Mouse (Mus musculus) hindbrain, embryonic 15.5 days (tissue): ENCODE measurements around the gene Pabpc6. TPM values are rescaled to one million over a fixed set of nuclear protein-coding genes. Genes with fewer than 3 reads are reported as not detected.

ENCODE experiments used
- ATAC-seq: fragments of 200-750 bp; cut with Nextera tagmentation; 2 replicates; pipeline ENCODE4 v1.8.0; 2017; ENCODE audit warnings: low read depth, moderate number of reproducible peaks, moderate TSS enrichment; ENCODE audit not compliant: low FRiP score
- H3K27ac ChIP-seq: fragments of 300-500 bp; sonication (generic); replicated peaks from 2 replicates; pipeline ENCODE4 v1.5.1; 2015; ENCODE audit warnings: mild to moderate bottlenecking, inconsistent platforms
- H3K27me3 ChIP-seq: fragments of 300-500 bp; sonication (generic); 2 replicates; pipeline ENCODE4 v1.6.1; 2015; ENCODE audit warnings: control low read depth, inconsistent platforms
- H3K36me3 ChIP-seq: fragments of 300-500 bp; sonication (generic); 2 replicates; pipeline ENCODE4 v1.6.1; 2015; ENCODE audit warnings: control low read depth, inconsistent platforms
- H3K4me1 ChIP-seq: fragments of 300-500 bp; sonication (generic); replicated peaks from 2 replicates; pipeline ENCODE4 v1.6.1; 2015; ENCODE audit warnings: control low read depth, inconsistent platforms
- H3K4me2 ChIP-seq: fragments of 300-500 bp; sonication (generic); 2 replicates; pipeline ENCODE4 v1.6.1; 2015; ENCODE audit warnings: moderate library complexity, mild to moderate bottlenecking, inconsistent platforms
- H3K4me3 ChIP-seq: fragments of 300-500 bp; sonication (generic); 2 replicates; pipeline ENCODE4 v1.5.1; 2015; ENCODE audit warnings: mild to moderate bottlenecking, inconsistent platforms
- H3K9ac ChIP-seq: fragments of 300-500 bp; sonication (generic); 2 replicates; pipeline ENCODE4 v1.6.1; 2015; ENCODE audit warnings: inconsistent platforms
- H3K9me3 ChIP-seq: fragments of 300-500 bp; sonication (generic); 2 replicates; pipeline ENCODE4 v1.6.1; 2016; ENCODE audit warnings: control low read depth, inconsistent platforms
- WGBS: fragments of 180-500 bp; shearing (Covaris S2); methylation state at CpG from one replicate; pipeline ENCODE4 v1.1.7; 2015; 5-methylcytosine and 5-hydroxymethylcytosine counted together
- polyA plus RNA-seq: library from polyadenylated mRNA; unstranded; fragments of >200 nt; fragmentation: Nextera tagmentation; extraction: Ambion mirVana; gene quantifications from 2 replicates; pipeline ENCODE4 v1.2.1, GENCODE M21; 2015

Gene Pabpc6
- polyA plus RNA-seq = not detected in 2 replicates

GRCm38 (mm10) chr17:9669283-9669905, at the start of gene Pabpc6:
Gene Pabpc6 (minus strand): TSS chr17:9669717.
- ATAC-seq = no peak

DNA sequence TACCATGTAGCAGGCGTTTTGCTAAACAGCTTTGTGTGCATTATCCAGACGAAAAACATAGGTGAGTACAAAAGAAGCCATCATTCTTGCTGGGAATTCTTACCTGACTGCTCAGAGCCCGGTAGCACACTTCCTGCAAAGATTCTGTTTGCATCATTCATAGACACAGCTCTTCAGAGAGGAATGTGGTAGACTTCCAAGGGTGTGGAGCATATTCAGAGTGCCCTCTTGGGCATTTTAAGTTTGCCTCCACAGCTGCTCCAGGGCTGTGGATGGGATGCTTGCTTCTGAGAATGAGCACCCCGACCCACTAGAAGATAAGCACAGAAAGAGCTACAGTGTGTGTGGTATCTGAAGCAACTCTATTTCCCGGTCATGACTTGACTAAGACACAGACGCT, 41.4 kb upstream of the Pabpc6 start:
- Histone ChIP-seq H3K36me3 (no peaks in the 10 kb centered on the region), H3K27me3 (no peaks in the 10 kb centered on the region), H3K4me3 (no peak overlapping the region), H3K4me2 (no peak overlapping the region), H3K4me1 (no peaks in the 10 kb centered on the region), H3K9ac (no peak overlapping the region), H3K9me3 (no peaks in the 10 kb centered on the region), H3K27ac (no peak overlapping the region)
- no peak for ATAC-seq
- WGBS = 89% methylated on average over 6 of the region's 6 CpGs

More at GRCm38 (mm10) chr17:9669283-9669905, at the start of gene Pabpc6:
- H3K4me2 ChIP-seq = no peak within 1 kb of the TSS
- no peaks in the 10 kb centered on the region for H3K27me3 ChIP-seq
- no peak within 1 kb of the TSS for H3K4me3 ChIP-seq
- no peaks in the 10 kb centered on the region for H3K9me3 ChIP-seq
- no peak within 1 kb of the TSS for H3K27ac ChIP-seq
- H3K36me3 ChIP-seq = no peaks in the 10 kb centered on the region
- H3K4me1 ChIP-seq = no peaks in the 10 kb centered on the region
- 96% methylated on average over 36 of the region's 36 CpGs for WGBS
- H3K9ac ChIP-seq = no peak within 1 kb of the TSS

DNA sequence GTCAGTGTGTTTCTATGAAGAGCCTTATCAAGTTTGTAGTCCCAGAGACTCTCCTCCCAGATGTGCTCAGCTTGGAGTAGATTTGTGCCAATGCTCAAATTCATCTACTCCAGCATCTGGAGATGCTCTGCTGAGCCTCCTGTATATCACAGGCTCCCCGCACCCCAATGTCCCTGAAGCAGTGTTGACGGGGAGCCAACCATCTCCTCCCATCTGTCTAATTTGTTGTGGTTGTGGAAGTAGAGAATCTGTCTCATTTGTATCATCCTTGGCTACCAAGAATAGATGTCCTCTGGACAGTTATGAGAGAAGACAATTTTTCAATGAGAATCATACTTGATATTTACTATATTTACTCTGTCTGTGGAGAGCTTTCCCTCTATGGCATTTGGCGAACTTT, 39.4 kb upstream of the Pabpc6 start:
- Histone ChIP-seq H3K27me3 (no peaks in the 10 kb centered on the region), H3K27ac (no peak overlapping the region), H3K9me3 (no peaks in the 10 kb centered on the region), H3K4me2 (no peak overlapping the region), H3K4me3 (no peak overlapping the region), H3K4me1 (no peaks in the 10 kb centered on the region), H3K9ac (no peak overlapping the region), H3K36me3 (no peaks in the 10 kb centered on the region)
- ATAC-seq = no peak
- 86% methylated on average over 3 of the region's 3 CpGs for WGBS

DNA sequence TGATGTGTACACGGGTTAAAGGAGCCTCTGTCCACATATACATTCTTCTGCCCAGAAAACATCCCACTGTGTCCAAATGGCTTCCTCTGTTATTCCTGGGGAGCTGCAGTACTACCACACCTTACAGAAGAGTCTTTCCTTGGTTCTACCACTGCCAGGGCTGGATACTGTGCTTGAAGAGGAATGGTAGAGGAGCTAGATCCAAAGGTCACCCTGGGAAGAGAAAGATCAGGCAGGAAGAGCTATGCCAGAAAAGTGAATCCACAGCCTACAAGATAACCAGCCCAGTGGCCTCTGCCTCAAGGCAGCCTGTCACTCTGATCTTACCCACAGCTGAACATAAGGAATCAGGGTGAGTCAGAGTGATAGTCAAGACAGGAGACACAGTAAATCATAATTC, 37.8 kb upstream of the Pabpc6 start:
- Histone ChIP-seq H3K4me1 (no peaks in the 10 kb centered on the region), H3K4me2 (no peak overlapping the region), H3K4me3 (no peak overlapping the region), H3K36me3 (no peaks in the 10 kb centered on the region), H3K27me3 (no peaks in the 10 kb centered on the region), H3K9me3 (no peaks in the 10 kb centered on the region), H3K27ac (no peak overlapping the region), H3K9ac (no peak overlapping the region)
- 82% methylated on average over 1 of the region's 1 CpGs for WGBS
- no peak for ATAC-seq

- H3K9ac ChIP-seq = no peak overlapping the region
- 30% methylated on average over 7 of the region's 7 CpGs for WGBS
These were observed 28.2 kb upstream of the Pabpc6 start for GRCm38 (mm10) chr17:9697763-9698162.

GRCm38 (mm10) chr17:9691251-9691650, 21.7 kb upstream of the Pabpc6 start:
- Histone ChIP-seq H3K27ac (no peak overlapping the region), H3K4me3 (no peak overlapping the region), H3K9ac (no peak overlapping the region), H3K4me2 (no peak overlapping the region), H3K27me3 (no peaks in the 10 kb centered on the region), H3K36me3 (no peaks in the 10 kb centered on the region), H3K4me1 (no peaks in the 10 kb centered on the region), H3K9me3 (no peaks in the 10 kb centered on the region)
- 76% methylated on average over 4 of the region's 4 CpGs for WGBS
- no peak for ATAC-seq

More at GRCm38 (mm10) chr17:9697763-9698162, 28.2 kb upstream of the Pabpc6 start:
- Histone ChIP-seq H3K4me3 (no peak overlapping the region), H3K4me1 (no peaks in the 10 kb centered on the region), H3K27me3 (no peaks in the 10 kb centered on the region), H3K4me2 (no peak overlapping the region), H3K36me3 (no peaks in the 10 kb centered on the region), H3K9me3 (no peaks in the 10 kb centered on the region), H3K27ac (no peak overlapping the region)
- ATAC-seq = peak; percentile 59

DNA sequence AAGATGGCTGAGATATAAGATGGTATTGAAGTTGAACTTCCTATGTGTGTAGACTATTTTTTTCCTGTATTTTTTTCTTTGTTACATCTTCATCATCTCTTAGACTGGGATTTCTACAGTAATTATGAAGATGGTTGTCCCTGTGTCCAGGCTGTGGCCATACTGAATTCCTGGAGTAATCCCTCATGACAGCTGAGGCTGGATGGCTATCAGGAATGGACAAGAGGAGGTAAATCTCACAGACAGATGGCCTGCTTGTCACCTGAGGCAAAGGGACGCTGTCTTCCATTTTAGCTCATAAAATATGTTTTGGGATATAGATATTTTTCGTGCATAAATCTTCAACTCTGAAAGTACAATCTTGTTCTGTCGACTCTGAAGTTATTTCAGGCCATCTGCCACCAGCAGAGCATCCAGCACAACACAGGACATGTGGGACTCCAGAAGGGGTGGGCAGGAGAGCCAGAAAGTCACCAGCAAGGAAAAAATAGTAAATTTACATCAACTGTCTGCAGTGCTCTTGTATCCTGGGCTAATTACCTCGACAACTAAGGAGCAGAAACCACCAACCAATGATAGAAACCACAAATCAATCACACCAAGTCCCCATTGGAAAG, 14.1 kb upstream of the Pabpc6 start:
- Histone ChIP-seq H3K27me3 (no peaks in the 10 kb centered on the region), H3K27ac (no peak overlapping the region), H3K4me1 (peaks cover 5% of the 10 kb centered on the region), H3K4me3 (no peak overlapping the region), H3K4me2 (no peak overlapping the region), H3K9me3 (no peaks in the 10 kb centered on the region), H3K9ac (no peak overlapping the region), H3K36me3 (no peaks in the 10 kb centered on the region)
- WGBS = 75% methylated on average over 4 of the region's 4 CpGs
- no peak for ATAC-seq

DNA sequence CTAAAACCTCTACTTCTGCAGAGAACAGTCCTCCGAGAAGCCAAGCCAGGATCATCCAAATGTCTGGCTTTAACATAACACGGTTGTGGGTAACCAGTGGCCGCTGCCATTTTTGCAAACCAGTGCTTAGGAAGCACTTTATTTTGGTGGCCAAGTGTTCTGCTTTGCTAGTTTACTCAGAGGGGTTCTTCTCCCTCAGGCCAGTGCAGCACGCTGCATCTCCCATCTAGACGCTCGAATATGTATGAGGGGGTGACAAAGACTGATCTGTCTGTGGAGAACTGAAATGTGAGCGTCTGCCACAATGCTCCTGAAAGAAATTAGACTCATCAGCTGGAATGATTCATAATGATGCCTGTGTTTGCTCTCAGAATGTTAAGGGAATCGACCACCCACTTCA, 11.2 kb upstream of the Pabpc6 start:
- 30% methylated on average over 8 of the region's 8 CpGs for WGBS
- H3K4me2 ChIP-seq = no peak overlapping the region
- H3K36me3 ChIP-seq = no peaks in the 10 kb centered on the region
- H3K4me1 ChIP-seq = peaks cover 6% of the 10 kb centered on the region
- H3K27me3 ChIP-seq = no peaks in the 10 kb centered on the region
- no peaks in the 10 kb centered on the region for H3K9me3 ChIP-seq
- no peak for ATAC-seq
- H3K4me3 ChIP-seq = no peak overlapping the region
- H3K9ac ChIP-seq = no peak overlapping the region
- peak overlapping the region; percentile 61; the same call in 1 of the 2 replicates for H3K27ac ChIP-seq

GRCm38 (mm10) chr17:9675175-9675789, 5.8 kb upstream of the Pabpc6 start:
- Histone ChIP-seq H3K4me2 (no peak overlapping the region), H3K9me3 (no peaks in the 10 kb centered on the region)

GRCm38 (mm10) chr17:9667955-9668354, 1.6 kb downstream of the Pabpc6 start:
- ATAC-seq = no peak
- H3K36me3 ChIP-seq = no peaks in the 10 kb centered on the region
- H3K4me2 ChIP-seq = no peak overlapping the region
- no peak overlapping the region for H3K9ac ChIP-seq
- no peak overlapping the region for H3K4me3 ChIP-seq
- no peaks in the 10 kb centered on the region for H3K9me3 ChIP-seq
- no peaks in the 10 kb centered on the region for H3K27me3 ChIP-seq
- 86% methylated on average over 9 of the region's 9 CpGs for WGBS
- no peak overlapping the region for H3K27ac ChIP-seq
- no peaks in the 10 kb centered on the region for H3K4me1 ChIP-seq

More at GRCm38 (mm10) chr17:9675175-9675789, 5.8 kb upstream of the Pabpc6 start:
- no peak overlapping the region for H3K9ac ChIP-seq
- no peak overlapping the region for H3K4me3 ChIP-seq
- 0 out of 2 replicates have a peak overlapping the region, but pooled peaks have one; percentile 20 for H3K27ac ChIP-seq
- no peaks in the 10 kb centered on the region for H3K27me3 ChIP-seq
- peaks cover 6% of the 10 kb centered on the region; the same call in 1 of the 2 replicates for H3K4me1 ChIP-seq
- 54% methylated on average over 6 of the region's 6 CpGs for WGBS
- no peak for ATAC-seq
- no peaks in the 10 kb centered on the region for H3K36me3 ChIP-seq

DNA sequence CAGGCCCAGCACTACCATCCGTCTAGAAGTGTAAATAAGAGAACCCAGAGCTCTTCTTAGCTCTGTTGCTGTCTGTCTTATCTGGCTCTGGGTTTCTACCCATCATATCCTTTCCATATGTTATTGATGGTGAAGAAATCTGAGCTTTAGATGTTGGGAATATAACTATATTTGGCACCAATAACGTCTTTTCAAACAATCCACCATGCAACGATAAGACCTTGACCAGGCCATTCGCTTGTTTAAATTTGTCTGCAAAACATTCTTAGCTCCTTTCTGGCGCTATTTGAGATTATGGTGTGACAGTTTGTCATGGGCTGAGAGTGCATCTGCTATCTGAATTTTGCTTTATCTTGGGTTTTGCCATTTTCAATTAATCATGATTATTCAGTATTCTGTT, 10.9 kb downstream of the Pabpc6 start:
- no peaks in the 10 kb centered on the region for H3K36me3 ChIP-seq

DNA sequence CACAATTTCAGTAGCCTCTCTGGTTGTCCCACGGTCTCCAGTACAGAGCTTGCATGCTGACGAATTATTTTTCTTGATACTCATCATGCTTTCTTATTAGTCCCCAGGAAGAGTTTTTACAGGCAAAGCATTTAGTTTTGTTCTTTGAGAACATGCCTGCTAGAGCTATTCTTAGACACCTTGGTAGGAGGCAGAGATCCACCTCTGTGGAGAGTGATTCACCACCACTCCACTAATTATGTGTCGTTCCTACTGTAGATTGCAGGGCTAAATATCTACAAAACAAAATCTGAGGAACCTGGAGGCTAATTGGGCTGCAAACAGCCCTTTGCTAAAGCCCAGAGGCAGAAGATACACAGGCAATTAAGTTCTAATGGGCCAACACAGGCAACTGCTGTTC, 15.4 kb downstream of the Pabpc6 start:
- 81% methylated on average over 3 of the region's 3 CpGs for whole genome bisulfite sequencing
- no peaks in the 10 kb centered on the region for H3K36me3 ChIP-seq
- H3K27ac ChIP-seq = no peak overlapping the region

More for the DNA sequence above, 10.9 kb downstream of the Pabpc6 start:
- H3K27ac ChIP-seq = no peak overlapping the region
- H3K9me3 ChIP-seq = no peaks in the 10 kb centered on the region
- no peak overlapping the region for H3K4me2 ChIP-seq
- H3K4me3 ChIP-seq = no peak overlapping the region
- H3K4me1 ChIP-seq = no peaks in the 10 kb centered on the region
- no peaks in the 10 kb centered on the region for H3K27me3 ChIP-seq
- no peak overlapping the region for H3K9ac ChIP-seq
- no peak for ATAC-seq
- WGBS = 92% methylated on average over 5 of the region's 5 CpGs

More for the DNA sequence above, 15.4 kb downstream of the Pabpc6 start:
- Histone ChIP-seq H3K4me2 (no peak overlapping the region), H3K4me3 (no peak overlapping the region), H3K4me1 (no peaks in the 10 kb centered on the region), H3K9ac (no peak overlapping the region), H3K27me3 (no peaks in the 10 kb centered on the region), H3K9me3 (no peaks in the 10 kb centered on the region)
- ATAC-seq = no peak
